Mouse (Mus musculus): Measurements from ENCODE around the gene Vps72.

Vps72 gene

GRCm38 (mm10) chr3:95171105-95171504 lies 60.3 kb downstream of the Vps72 start:
- no peak for DNase-seq
